Mouse (Mus musculus) hindbrain, postnatal 0 days (tissue): ENCODE measurements around the gene Por. TPM values are rescaled to one million over a fixed set of nuclear protein-coding genes. Genes with fewer than 3 reads are reported as not detected.

ENCODE experiments used
- ATAC-seq: fragments of 200-750 bp; cut with Nextera tagmentation; 2 replicates; pipeline ENCODE4 v1.8.0; 2017; ENCODE audit warnings: mild to moderate bottlenecking, moderate TSS enrichment, moderate library complexity
- DNase-seq: peaks from one replicate; pipeline ENCODE4 v3.0.0-alpha.2; 2015; ENCODE audit warnings: low spot score
- H3K27ac ChIP-seq: fragments of 300-500 bp; sonication (generic); 2 replicates; pipeline ENCODE4 v1.5.1; 2014; ENCODE audit warnings: mild to moderate bottlenecking
- H3K27me3 ChIP-seq: fragments of 300-500 bp; sonication (generic); 2 replicates; pipeline ENCODE4 v1.6.1; 2014; ENCODE audit warnings: low read length, mixed read lengths; ENCODE audit not compliant: insufficient read depth
- H3K36me3 ChIP-seq: fragments of 300-500 bp; sonication (generic); 2 replicates; pipeline ENCODE4 v1.6.1; 2014; ENCODE audit warnings: low read length, mixed read lengths; ENCODE audit not compliant: insufficient read depth
- H3K4me1 ChIP-seq: fragments of 300-500 bp; sonication (generic); 2 replicates; pipeline ENCODE4 v1.6.1; 2014; ENCODE audit warnings: antibody characterized with exemption, low read length, mixed read lengths; ENCODE audit not compliant: insufficient read depth
- H3K4me2 ChIP-seq: fragments of 300-500 bp; sonication (generic); 2 replicates; pipeline ENCODE4 v1.6.1; 2014; ENCODE audit warnings: low read depth, mild to moderate bottlenecking, low read length, moderate library complexity, mixed read lengths
- H3K4me3 ChIP-seq: fragments of 300-500 bp; sonication (generic); 2 replicates; pipeline ENCODE4 v1.5.1; 2014; ENCODE audit warnings: low read length
- H3K9ac ChIP-seq: fragments of 300-500 bp; sonication (generic); replicated peaks from 2 replicates; pipeline ENCODE4 v1.6.1; 2014; ENCODE audit warnings: mild to moderate bottlenecking, low read length, moderate library complexity, mixed read lengths
- H3K9me3 ChIP-seq: fragments of 300-500 bp; sonication (generic); 2 replicates; pipeline ENCODE4 v1.6.1; 2016; ENCODE audit warnings: low read length, mixed read lengths
- CTCF ChIP-seq: IDR thresholded peaks from 2 replicates; pipeline ENCODE4 v1.5.1; 2016; ENCODE audit warnings: antibody characterized with exemption, control low read depth, low read depth
- WGBS: fragments of 180-500 bp; shearing (Covaris S2); extraction: QIAGEN DNeasy Blood & Tissue Kit; methylation state at CpG from one replicate; pipeline ENCODE4 v1.1.7; 2014; 5-methylcytosine and 5-hydroxymethylcytosine counted together
- polyA plus RNA-seq: library from polyadenylated mRNA; unstranded; fragments of >200 nt; fragmentation: Nextera tagmentation; extraction: Ambion mirVana; gene quantifications from 2 replicates; pipeline ENCODE4 v1.2.1, GENCODE M21; 2015
- total RNA-seq: library from RNA; depleted of rRNA; stranded (reverse); fragments of >200 nt; gene quantifications from 2 replicates; pipeline ENCODE4 v1.2.3, GENCODE M21; 2014

Por gene
- total and polyA plus RNA-seq, 2 experiments from 2014 or later = 71.4 to 71.8 TPM

DNA sequence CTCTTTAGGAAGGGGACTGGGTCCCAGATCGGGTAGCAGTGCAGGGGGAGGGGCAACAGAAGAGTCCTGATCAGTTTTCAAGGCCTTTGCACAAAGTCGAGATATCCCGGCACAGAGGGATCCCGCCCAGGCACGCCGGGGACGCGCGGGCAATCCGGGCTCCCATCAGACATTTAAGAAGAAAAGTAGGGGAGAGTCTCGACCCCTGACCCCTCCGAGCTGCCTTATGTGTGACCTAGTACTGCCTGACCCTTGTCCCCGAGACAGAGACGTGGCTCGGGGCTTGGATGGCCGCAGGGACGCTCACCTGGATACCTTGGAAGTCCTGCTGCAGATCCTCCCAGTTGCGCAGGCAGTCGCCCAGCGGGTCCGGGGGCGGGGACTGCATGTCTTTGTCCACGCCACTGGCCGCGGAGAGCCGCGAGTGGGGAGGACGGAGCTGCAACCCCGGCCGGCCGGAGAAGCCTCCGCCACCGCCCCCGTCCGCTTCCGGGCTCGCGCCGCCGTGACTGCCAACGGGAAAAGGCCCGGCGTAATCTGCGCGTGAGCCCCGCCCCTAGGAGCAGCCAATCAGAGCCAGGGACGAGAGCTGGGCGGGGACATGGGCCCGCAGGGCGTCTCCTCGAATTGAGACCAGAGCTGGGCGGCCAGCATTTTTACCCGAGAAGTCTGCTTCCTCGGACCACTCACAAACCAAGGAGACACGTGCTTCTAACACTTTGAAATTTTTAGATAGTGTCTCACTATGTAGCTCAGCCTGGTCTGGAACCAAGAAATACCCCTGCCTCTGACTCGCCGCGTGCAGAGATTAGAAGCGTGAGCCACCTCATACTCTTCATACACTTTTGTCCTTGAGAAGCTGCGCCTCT, 74.1 kb downstream of the Por start, which contains the start of gene Tmem120a:
TSS of gene Tmem120a (minus strand) at position 708 of the 869 bp plus-strand sequence.
- H3K27me3 ChIP-seq = no peaks in the 10 kb centered on the region
- DNase-seq (peak; percentile 95), ATAC-seq (peak; percentile 95)
- H3K9me3 ChIP-seq = no peaks in the 10 kb centered on the region
- WGBS = under 1% methylated on average over 60 of the region's 60 CpGs
- H3K9ac ChIP-seq = peak within 1 kb of the TSS; percentile 83
- peak within 1 kb of the TSS; percentile 91 for H3K4me3 ChIP-seq
- 0 out of 2 replicates have a peak, but pooled peaks cover 5% of the 10 kb centered on the region for H3K4me1 ChIP-seq
- TF ChIP-seq CTCF = no peak
- peak within 1 kb of the TSS; percentile 52; the same call in 1 of the 2 replicates for H3K27ac ChIP-seq
- H3K4me2 ChIP-seq = peak within 1 kb of the TSS; percentile 96
- peaks cover 7% of the 10 kb centered on the region; the same call in 1 of the 2 replicates for H3K36me3 ChIP-seq

DNA sequence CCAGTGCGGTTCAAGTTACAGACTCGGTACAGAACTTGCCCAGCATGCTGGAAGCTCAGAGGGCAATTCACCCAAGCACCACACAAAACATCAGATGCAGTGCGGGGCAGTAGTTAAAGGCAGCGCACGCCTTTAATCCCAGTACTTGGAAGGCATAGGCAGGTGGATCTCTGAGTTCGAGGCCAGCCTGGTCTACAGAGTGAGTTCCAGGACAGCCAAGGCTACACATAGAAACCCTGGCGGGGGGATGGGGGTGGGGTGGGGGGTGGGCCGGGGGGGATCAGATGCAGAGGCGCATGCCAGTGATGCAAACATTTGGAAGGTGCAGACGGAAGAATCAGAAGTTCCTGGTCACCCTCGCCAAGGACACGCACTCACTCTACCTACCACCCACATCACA, 74.9 kb downstream of the Por start:
- TF ChIP-seq CTCF = no peak
- 0 out of 2 replicates have a peak, but pooled peaks cover 5% of the 10 kb centered on the region for H3K4me1 ChIP-seq
- H3K27me3 ChIP-seq = no peaks in the 10 kb centered on the region
- H3K27ac ChIP-seq = 0 out of 2 replicates have a peak overlapping the region, but pooled peaks have one; percentile 23
- DNase-seq (no peak), ATAC-seq (no peak)
- no peaks in the 10 kb centered on the region for H3K9me3 ChIP-seq
- H3K9ac ChIP-seq = 0 out of 2 replicates have a peak overlapping the region, but pooled peaks have one; percentile 83
- peaks cover 7% of the 10 kb centered on the region; the same call in 1 of the 2 replicates for H3K36me3 ChIP-seq
- peak overlapping the region; percentile 91 for H3K4me3 ChIP-seq
- peak overlapping the region; percentile 96 for H3K4me2 ChIP-seq
- WGBS = 25% methylated on average over 12 of the region's 12 CpGs

DNA sequence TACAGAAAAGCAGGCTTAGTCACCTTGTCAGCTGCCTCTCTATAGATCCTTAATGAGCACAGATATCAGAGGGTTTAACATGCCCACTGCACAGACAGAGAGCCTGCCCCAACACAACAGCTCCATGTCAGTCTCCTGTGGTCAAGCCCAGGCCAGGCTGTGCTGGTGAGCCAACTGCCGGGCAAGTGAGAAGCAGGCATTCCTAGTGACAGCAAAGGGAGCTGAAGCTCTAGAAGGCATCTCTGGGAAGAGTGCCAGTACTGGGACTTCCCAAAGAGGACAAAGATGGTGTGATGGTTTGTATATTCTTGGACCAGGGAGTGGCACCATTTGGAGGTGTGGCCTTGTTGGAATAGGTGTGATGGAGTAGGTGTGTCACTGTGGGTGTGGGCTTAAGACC, 81.2 kb downstream of the Por start:
- Histone ChIP-seq H3K27me3 (no peaks in the 10 kb centered on the region), H3K4me1 (no peaks in the 10 kb centered on the region), H3K9ac (no peak overlapping the region), H3K9me3 (no peaks in the 10 kb centered on the region), H3K4me3 (no peak overlapping the region), H3K4me2 (no peak overlapping the region), H3K36me3 (no peaks in the 10 kb centered on the region), H3K27ac (no peak overlapping the region)
- DNase-seq (no peak), ATAC-seq (no peak)
- WGBS = 71% methylated on average over 1 of the region's 1 CpGs
- TF ChIP-seq CTCF = no peak

DNA sequence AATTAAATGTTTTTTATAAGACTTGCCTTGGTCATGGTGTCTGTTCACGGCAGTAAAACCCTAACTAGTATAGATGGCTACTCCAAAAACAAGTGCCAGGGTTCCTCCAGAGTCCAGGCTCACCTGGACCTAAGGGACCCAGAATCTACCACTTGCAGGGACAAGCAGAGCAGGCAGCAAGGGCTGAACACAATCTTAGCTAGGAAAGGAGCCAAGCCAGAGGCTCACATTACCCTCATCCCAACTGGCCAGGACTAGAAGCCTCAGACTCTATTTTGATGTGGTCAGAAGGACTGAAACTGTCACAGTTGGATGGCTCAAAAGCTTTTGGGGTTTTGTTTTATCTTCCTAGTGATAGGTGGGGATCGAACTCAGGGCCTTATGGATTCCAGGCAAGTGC, 81.8 kb downstream of the Por start:
- H3K4me2 ChIP-seq = no peak overlapping the region
- no peak overlapping the region for H3K4me3 ChIP-seq
- WGBS = 67% methylated on average over 2 of the region's 2 CpGs
- no peaks in the 10 kb centered on the region for H3K27me3 ChIP-seq
- ATAC-seq (no peak), DNase-seq (no peak)
- H3K27ac ChIP-seq = no peak overlapping the region
- H3K36me3 ChIP-seq = no peaks in the 10 kb centered on the region
- no peak for TF ChIP-seq CTCF
- no peaks in the 10 kb centered on the region for H3K9me3 ChIP-seq
- no peak overlapping the region for H3K9ac ChIP-seq
- no peaks in the 10 kb centered on the region for H3K4me1 ChIP-seq

DNA sequence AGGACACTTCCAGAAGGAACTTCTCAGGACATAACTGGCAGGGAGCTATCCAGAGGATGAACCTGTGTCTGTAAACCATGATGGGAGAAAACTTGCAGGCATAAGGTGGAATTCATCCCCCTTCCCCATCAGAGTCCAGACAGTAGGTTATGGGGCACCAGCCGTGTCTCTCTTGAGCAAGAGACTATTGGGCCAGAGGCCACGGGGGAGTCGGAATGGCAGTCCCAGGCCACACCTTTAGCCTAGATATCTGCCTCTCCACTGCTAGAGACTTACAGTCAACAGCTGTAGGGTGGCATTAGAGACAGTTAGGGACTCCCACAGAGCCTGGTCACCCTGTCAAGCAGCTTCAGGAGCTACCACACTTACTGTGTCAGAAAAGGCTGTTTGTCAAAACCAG, 92.0 kb downstream of the Por start:
- no peak overlapping the region for H3K27ac ChIP-seq
- WGBS = 81% methylated on average over 3 of the region's 3 CpGs
- no peaks in the 10 kb centered on the region for H3K27me3 ChIP-seq
- H3K4me1 ChIP-seq = no peaks in the 10 kb centered on the region
- no peak overlapping the region for H3K4me3 ChIP-seq
- no peak for TF ChIP-seq CTCF
- H3K9me3 ChIP-seq = no peaks in the 10 kb centered on the region
- H3K36me3 ChIP-seq = no peaks in the 10 kb centered on the region
- no peak overlapping the region for H3K4me2 ChIP-seq
- no peak overlapping the region for H3K9ac ChIP-seq
- ATAC-seq (no peak), DNase-seq (no peak)

DNA sequence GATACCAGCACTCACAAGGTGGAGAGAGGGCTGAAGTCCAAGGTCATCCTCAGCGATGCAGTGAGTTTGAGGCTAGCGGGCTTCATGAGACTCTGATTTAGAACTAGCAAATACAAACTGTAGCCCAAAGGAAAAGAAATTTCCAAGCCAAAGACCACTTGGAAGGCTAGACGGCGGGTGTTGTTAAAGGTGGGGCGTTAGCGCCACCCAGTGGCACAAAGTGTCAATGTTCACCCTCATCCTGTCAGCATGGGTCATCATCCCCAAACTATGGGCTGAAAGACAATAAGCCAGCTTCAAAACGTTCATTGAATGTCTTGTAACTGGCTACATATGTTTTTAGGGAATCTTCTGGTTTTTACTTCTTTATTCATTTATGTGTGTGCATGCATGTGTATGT, 93.7 kb downstream of the Por start:
- Histone ChIP-seq H3K9me3 (no peaks in the 10 kb centered on the region), H3K27ac (no peak overlapping the region), H3K27me3 (no peaks in the 10 kb centered on the region), H3K4me1 (no peaks in the 10 kb centered on the region), H3K4me2 (no peak overlapping the region), H3K36me3 (no peaks in the 10 kb centered on the region), H3K9ac (no peak overlapping the region), H3K4me3 (no peak overlapping the region)
- peak; percentile 94 for TF ChIP-seq CTCF
- DNase-seq = peak; percentile 91
- WGBS = 3% methylated on average over 7 of the region's 7 CpGs
- ATAC-seq = peak; percentile 63; the same call in 1 of the 2 replicates

DNA sequence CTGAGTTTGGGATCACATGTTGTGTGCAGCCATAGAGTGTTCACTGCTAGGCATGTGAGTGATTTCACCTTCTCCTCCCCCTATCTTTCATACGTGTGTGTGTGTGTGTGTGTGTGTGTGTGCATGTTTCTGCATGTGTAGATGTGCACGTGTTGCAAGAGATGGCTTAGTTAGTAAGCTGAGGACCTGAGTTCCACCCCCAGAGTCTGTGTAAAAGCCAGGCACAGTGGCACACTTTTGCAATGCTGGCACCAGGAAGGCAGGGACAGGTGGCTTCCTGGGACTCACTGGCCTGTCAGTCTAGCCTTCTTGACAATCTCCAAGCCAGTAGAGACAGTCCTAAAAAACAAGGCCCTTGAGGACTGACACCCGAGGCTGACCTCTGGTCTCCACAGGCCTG, 95.1 kb downstream of the Por start:
- Histone ChIP-seq H3K36me3 (no peaks in the 10 kb centered on the region), H3K27me3 (no peaks in the 10 kb centered on the region), H3K4me2 (no peak overlapping the region), H3K9me3 (no peaks in the 10 kb centered on the region), H3K4me3 (no peak overlapping the region), H3K9ac (no peak overlapping the region), H3K4me1 (no peaks in the 10 kb centered on the region), H3K27ac (no peak overlapping the region)
- WGBS = 65% methylated on average over 3 of the region's 3 CpGs
- ATAC-seq (no peak), DNase-seq (no peak)
- TF ChIP-seq CTCF = no peak
